Mouse (Mus musculus) fat pad, adult 2 months (tissue): ENCODE measurements around the gene Pgap2.

ENCODE experiments used
- DNase-seq: peaks from one replicate; pipeline ENCODE4 v3.0.0-alpha.2; 2011; ENCODE audit warnings: low read depth, low spot score; ENCODE audit errors: extremely low read depth

Gene Pgap2

GRCm38 (mm10) chr7:102239591-102239990, 29.6 kb downstream of the Pgap2 start:
- DNase-seq, result no peak

- DNase-seq, result no peak
Measured at GRCm38 (mm10) chr7:102242371-102242770, 32.4 kb downstream of the Pgap2 start.

- no peak for DNase-seq
Measured at GRCm38 (mm10) chr7:102242917-102243316, 32.9 kb downstream of the Pgap2 start.

- DNase-seq, result no peak
Measured at GRCm38 (mm10) chr7:102243870-102244269, 33.9 kb downstream of the Pgap2 start.

- no peak for DNase-seq
Measured at GRCm38 (mm10) chr7:102244782-102245535, 35.0 kb downstream of the Pgap2 start.

- no peak for DNase-seq
Measured at GRCm38 (mm10) chr7:102245775-102246174, 35.8 kb downstream of the Pgap2 start.

- DNase-seq, result no peak
Measured at GRCm38 (mm10) chr7:102246265-102246664, 36.3 kb downstream of the Pgap2 start.

- DNase-seq, result no peak
Measured at GRCm38 (mm10) chr7:102246956-102247797, 37.2 kb downstream of the Pgap2 start.

- no peak for DNase-seq
Measured at GRCm38 (mm10) chr7:102248691-102249404, 38.8 kb downstream of the Pgap2 start.

GRCm38 (mm10) chr7:102249531-102249895, 39.5 kb downstream of the Pgap2 start:
- DNase-seq, result no peak

- no peak for DNase-seq
Measured at GRCm38 (mm10) chr7:102249896-102250630, 40.1 kb downstream of the Pgap2 start.

- no peak for DNase-seq
Measured at GRCm38 (mm10) chr7:102250631-102251214, 40.7 kb downstream of the Pgap2 start.

GRCm38 (mm10) chr7:102253631-102254030, 43.6 kb downstream of the Pgap2 start:
- no peak for DNase-seq

- DNase-seq, result no peak
Measured at GRCm38 (mm10) chr7:102255954-102256353, 45.9 kb downstream of the Pgap2 start, which contains the start of gene Rhog. Rhog (minus strand) TSS chr7:102256054.

- DNase-seq, result no peak
Measured at GRCm38 (mm10) chr7:102256636-102257035, 46.6 kb downstream of the Pgap2 start.

- no peak for DNase-seq
Measured at GRCm38 (mm10) chr7:102258189-102258588, 48.2 kb downstream of the Pgap2 start.

GRCm38 (mm10) chr7:102258753-102259152, 48.7 kb downstream of the Pgap2 start:
- DNase-seq, result no peak

GRCm38 (mm10) chr7:102259716-102260479, 49.9 kb downstream of the Pgap2 start:
- no peak for DNase-seq

GRCm38 (mm10) chr7:102260518-102260917, 50.5 kb downstream of the Pgap2 start:
- DNase-seq, result no peak

GRCm38 (mm10) chr7:102263020-102263419, 53.0 kb downstream of the Pgap2 start:
- DNase-seq, result no peak
